In genomic region chr13:20090133-20090710, GRCm38 (mm10) we compare ENCODE assay signal across 8 mouse cellular contexts. TPM values are rescaled to one million over a fixed set of nuclear protein-coding genes. Genes with fewer than 3 reads are reported as not detected.
A peak's percentile ranks its signal among the peaks of the same experiment; 100 is the strongest.
DNase-seq lines count a peak whose midpoint lies in the region; ATAC-seq and TF ChIP-seq lines count a peak whose summit lies in the region.

Gene Elmo1, plus strand, starts transcription at chr13:20090596.

- H3K4me3 ChIP-seq in hindbrain, embryonic 12.5 days = peak within 1 kb of the TSS; percentile 85
- H3K4me3 ChIP-seq in lung, postnatal 0 days (ENCODE audit: low read depth, low read length) = peak within 1 kb of the TSS; percentile 94

- H3K4me1 ChIP-seq in hindbrain, embryonic 12.5 days = 0 out of 2 replicates have a peak, but pooled peaks cover 3% of the 10 kb centered on the region
- H3K4me1 ChIP-seq in lung, postnatal 0 days (ENCODE audit: insufficient read depth, low read depth, low read length) = peaks cover 21% of the 10 kb centered on the region

- peaks cover 7% of the 10 kb centered on the region; the same call in 1 of the 2 replicates for H3K27me3 ChIP-seq in hindbrain, embryonic 12.5 days
- no peaks in the 10 kb centered on the region for H3K27me3 ChIP-seq in lung, postnatal 0 days (replicated peaks; ENCODE audit: insufficient read depth, low read length)

- TF ChIP-seq EP300 in lung, postnatal 0 days (IDR thresholded peaks at IDR 0.05) = no peak

- peak; percentile 83 for TF ChIP-seq CTCF in lung, postnatal 0 days (IDR thresholded peaks at IDR 0.05)

- H3K4me2 ChIP-seq in hindbrain, embryonic 12.5 days (replicated peaks) = peak within 1 kb of the TSS; percentile 97
- H3K4me2 ChIP-seq in lung, postnatal 0 days (replicated peaks; ENCODE audit: low read depth, low read length) = peak within 1 kb of the TSS; percentile 89

- H3K9ac ChIP-seq in hindbrain, embryonic 12.5 days = peak within 1 kb of the TSS; percentile 78
- H3K9ac ChIP-seq in lung, postnatal 0 days (replicated peaks; ENCODE audit: low read depth) = peak within 1 kb of the TSS; percentile 84

- H3K9me3 ChIP-seq in hindbrain, embryonic 12.5 days (replicated peaks) = no peaks in the 10 kb centered on the region
- no peaks in the 10 kb centered on the region for H3K9me3 ChIP-seq in lung, postnatal 0 days (ENCODE audit: low read length)

- peak; percentile 78 for ATAC-seq in hindbrain, embryonic 12.5 days (ENCODE audit: low FRiP score)
- peak; percentile 71 for ATAC-seq in lung, postnatal 0 days

- under 1% methylated on average over 49 of the region's 49 CpGs for WGBS in hindbrain, embryonic 12.5 days
- 0% methylated on average over 37 of the region's 49 CpGs for WGBS in lung, postnatal 0 days

- peak within 1 kb of the TSS; percentile 64 for H3K27ac ChIP-seq in hindbrain, embryonic 12.5 days
- H3K27ac ChIP-seq in lung, postnatal 0 days (ENCODE audit: low read length) = peak within 1 kb of the TSS; percentile 94

- peak; percentile 84 for DNase-seq in T-cell, adult 2 months (ENCODE audit: low spot score)
- DNase-seq in cerebellum, postnatal 4 days (ENCODE audit: low spot score in 2 of 2) = peak; percentile 45 to 77
- DNase-seq in frontal cortex, postnatal 36 days (ENCODE audit: low spot score in 2 of 2) = peak; percentile 50 to 58
- peak; percentile 41 to 52 for DNase-seq in layer of hippocampus, postnatal 14 days (ENCODE audit: low spot score in 2 of 2)
- DNase-seq in lung, postnatal 0 days (ENCODE audit: low spot score) = peak; percentile 95
- peak; percentile 51 for DNase-seq in ovary, postnatal 14 days (ENCODE audit: low spot score)
- DNase-seq in thymus, postnatal 36 days = peak; percentile 71 to 73

- H3K36me3 ChIP-seq in hindbrain, embryonic 12.5 days = no peaks in the 10 kb centered on the region
- no peaks in the 10 kb centered on the region for H3K36me3 ChIP-seq in lung, postnatal 0 days (ENCODE audit: insufficient read depth, low read length)

RNA-seq across cellular contexts. Expression of gene Elmo1, which starts in this region (rescaled TPM):
- polyA plus RNA-seq in hindbrain, embryonic 12.5 days (2016; fragmentation: Nextera tagmentation; extraction: Ambion mirVana) = 28.9 and 33.3 TPM in 2 replicates
- 10 to 100 TPM; 28.5 to 36.9 TPM for total RNA-seq in layer of hippocampus, postnatal 14 days (2021)
- polyA plus RNA-seq in lung, postnatal 0 days (2015; fragmentation: Nextera tagmentation; extraction: Ambion mirVana) = 20.8 and 21.9 TPM in 2 replicates

Comparison
In these comparisons a context has a peak if more than half of its experiments do, and no peak if none do; other contexts are left out.
1. Peak in every context shown above with its lines: DNase-seq, ATAC-seq, H3K4me3 ChIP-seq and H3K27ac ChIP-seq.